Mouse (Mus musculus): ENCODE measurements at regions not wholly inside any gene's neighbourhood (a gene's known extent, or its start where the extent isn't known, plus 50 kb on each side); places are given as distances from the start of the nearest gene placed in this dataset.

- Histone ChIP-seq H3K4me3 (no peak overlapping the region), H3K36me3 (no peaks in the 10 kb centered on the region), H3K27me3 (ENCODE audit: insufficient read depth, poor library complexity, severe bottlenecking) (no peaks in the 10 kb centered on the region), H3K4me1 (replicated peaks) (no peaks in the 10 kb centered on the region), H3K27ac (no peak overlapping the region), H3K9me3 (no peaks in the 10 kb centered on the region)
- no peak for DNase-seq (ENCODE audit: low spot score)
- WGBS = 89% methylated on average over 1 of the region's 1 CpGs
Measured at GRCm38 (mm10) chr14:15142839-15143238, 295.9 kb downstream of the Lrrc3b start.

DNA sequence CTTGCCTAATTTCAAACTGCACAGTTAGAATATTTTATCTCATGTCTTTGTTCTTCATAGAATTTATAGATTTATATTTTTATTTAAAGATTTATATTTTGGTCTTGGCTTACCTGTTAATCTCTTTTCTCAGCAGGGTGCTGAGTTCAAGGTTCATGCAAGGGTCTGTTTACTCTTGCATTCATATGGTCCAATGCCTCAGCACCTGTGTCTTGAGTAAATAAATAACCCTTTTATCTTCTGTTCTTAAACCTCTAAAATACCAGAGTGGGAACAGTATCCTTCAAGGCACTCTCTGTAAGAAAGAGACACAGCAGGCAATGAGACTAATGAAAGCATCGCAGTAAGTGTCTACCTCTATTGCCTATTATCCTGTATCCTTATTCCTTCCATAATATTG lies 290.3 kb downstream of the Lrrc3b start:
- no peak for DNase-seq (ENCODE audit: low spot score)
- H3K36me3 ChIP-seq = no peaks in the 10 kb centered on the region
- no peaks in the 10 kb centered on the region for H3K4me1 ChIP-seq (replicated peaks)
- H3K9me3 ChIP-seq = no peaks in the 10 kb centered on the region
- H3K4me3 ChIP-seq = no peak overlapping the region
- H3K27ac ChIP-seq = no peak overlapping the region
- no peaks in the 10 kb centered on the region for H3K27me3 ChIP-seq (ENCODE audit: insufficient read depth, poor library complexity, severe bottlenecking)
- WGBS = 98% methylated on average over 1 of the region's 1 CpGs
